ENCODE assay signal across 9 mouse cellular contexts in the genomic region with DNA sequence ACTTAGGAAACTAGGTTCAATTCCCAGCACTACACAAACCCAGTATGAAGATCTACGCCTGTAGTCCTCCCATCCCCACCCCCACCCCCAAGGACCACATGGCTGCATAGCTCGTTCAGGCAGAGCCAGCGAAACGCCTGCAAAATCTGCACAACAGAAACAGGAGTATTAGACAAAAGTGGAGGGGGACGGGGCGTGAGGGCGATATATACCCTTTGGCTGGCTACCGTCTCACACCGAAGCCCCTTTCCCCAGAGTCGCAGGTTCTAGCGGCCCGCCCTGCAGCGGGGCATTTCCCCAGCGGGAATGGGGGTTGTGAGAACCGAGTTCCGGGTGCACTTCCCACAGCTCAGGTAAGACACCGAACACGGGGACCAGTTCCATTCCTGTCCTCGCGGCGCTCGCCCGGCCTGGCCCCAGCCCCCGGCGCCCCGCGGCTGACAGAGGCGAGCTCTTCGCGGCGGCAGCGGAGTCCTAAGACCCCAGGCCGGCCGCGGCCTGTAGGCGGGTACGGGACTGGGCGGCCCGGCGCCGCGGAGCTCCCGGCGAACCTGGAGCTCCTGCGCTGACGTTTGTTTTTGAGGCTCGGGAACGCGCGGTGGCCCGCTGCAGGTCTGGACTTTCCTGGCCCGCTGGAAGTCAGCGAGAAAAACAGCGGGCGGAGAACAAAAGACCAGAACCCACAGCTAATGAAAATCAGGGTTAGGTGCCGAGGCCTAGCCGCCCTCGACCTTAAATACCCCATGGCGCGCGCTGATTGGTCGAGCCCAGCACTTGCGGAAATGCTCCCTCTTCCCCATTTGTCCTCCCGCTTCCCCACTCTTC. TPM values are rescaled to one million over a fixed set of nuclear protein-coding genes. Genes with fewer than 3 reads are reported as not detected.
DNase-seq lines count a peak whose midpoint lies in the region; ATAC-seq and TF ChIP-seq lines count a peak whose summit lies in the region.
"Had no signal": no experiment of that assay in that cellular context is flagged by ENCODE, and none has a peak within 500 bp of the region (broad histone marks: within the 10 kb centered on the region; RNA-seq: fewer than 3 reads in every experiment).

No protein-coding gene starts in this region.

- peaks cover 5 to 7% of the 10 kb centered on the region in 2 experiments; a peak in 3 of 4 replicates for H3K4me1 ChIP-seq in heart, embryonic 14.5 days (ENCODE audit: control insufficient read depth in 2 of 2, insufficient read depth in 2 of 2, low read length in 2 of 2)
- H3K4me1 ChIP-seq in neural tube, embryonic 14.5 days (ENCODE audit: control insufficient read depth, insufficient read depth, low read length): no peaks in the 10 kb centered on the region
- peaks cover 8% of the 10 kb centered on the region for H3K4me1 ChIP-seq in testis, adult 2 months (ENCODE audit: control insufficient read depth, insufficient read depth, low read length)

- H3K36me3 ChIP-seq in heart, embryonic 14.5 days (ENCODE audit: control insufficient read depth, insufficient read depth, low read length): no peaks in the 10 kb centered on the region
- no peaks in the 10 kb centered on the region for H3K36me3 ChIP-seq in neural tube, embryonic 14.5 days (ENCODE audit: control insufficient read depth, insufficient read depth, low read length)
- no peaks in the 10 kb centered on the region for H3K36me3 ChIP-seq in testis, adult 2 months (ENCODE audit: control insufficient read depth, insufficient read depth, low read length)

- peak overlapping the region; percentile 72 to 73 for H3K4me3 ChIP-seq in heart, embryonic 14.5 days (ENCODE audit: control insufficient read depth in 1 of 2, insufficient read depth in 1 of 2, low read depth in 1 of 2, low read length in 2 of 2)
- peak overlapping the region; percentile 71 for H3K4me3 ChIP-seq in neural tube, embryonic 14.5 days (ENCODE audit: low read depth, low read length)
- peak overlapping the region; percentile 76 for H3K4me3 ChIP-seq in testis, adult 2 months (ENCODE audit: control insufficient read depth, low read depth, low read length)

- DNase-seq in brain, embryonic 14.5 days (ENCODE audit: low read depth): peak; percentile 94
- DNase-seq in kidney, postnatal 14 days: peak; percentile 73
- DNase-seq in lung, adult 18-20 months: peak; percentile 80 to 83

- no peak for TF ChIP-seq CTCF in brain, embryonic 14.5 days (IDR thresholded peaks at IDR 0.05; ENCODE audit: borderline replicate concordance, extremely low read depth, insufficient read depth, insufficient read length)
- no peak for TF ChIP-seq CTCF in testis, adult 2 months (IDR thresholded peaks at IDR 0.05; ENCODE audit: control insufficient read depth, insufficient read depth, insufficient replicate concordance, low read depth, low read length)

- peaks cover 21% of the 10 kb centered on the region for H3K27me3 ChIP-seq in heart, embryonic 14.5 days (ENCODE audit: control insufficient read depth, insufficient read depth, low read length)
- peaks cover 11% of the 10 kb centered on the region for H3K27me3 ChIP-seq in neural tube, embryonic 14.5 days (ENCODE audit: control insufficient read depth, insufficient read depth, low read length)
- no peaks in the 10 kb centered on the region for H3K27me3 ChIP-seq in testis, adult 2 months (ENCODE audit: control insufficient read depth, insufficient read depth, low read length)

- under 1% methylated on average over 64 of the region's 64 CpGs for WGBS in heart, embryonic 14.5 days
- WGBS in neural tube, embryonic 14.5 days: 1% methylated on average over 64 of the region's 64 CpGs

- peak; percentile 81 for ATAC-seq in CD4-positive, CD25-positive, alpha-beta regulatory T cell, adult 4 months
- ATAC-seq in erythroid progenitor cell, adult 5-6 weeks (replicated peaks; ENCODE audit: low FRiP score, poor library complexity, severe bottlenecking): peak; percentile 97
- peak; percentile 76 for ATAC-seq in heart, embryonic 14.5 days (ENCODE audit: insufficient number of reproducible peaks, insufficient read depth, low FRiP score, low read depth)
- ATAC-seq in neural tube, embryonic 14.5 days (ENCODE audit: low read depth): peak; percentile 91

- H3K9me3 ChIP-seq in heart, embryonic 14.5 days (ENCODE audit: control insufficient read depth, low read length): no peaks in the 10 kb centered on the region
- no peaks in the 10 kb centered on the region for H3K9me3 ChIP-seq in neural tube, embryonic 14.5 days (ENCODE audit: control insufficient read depth, low read length)

- peak overlapping the region; percentile 89 for H3K4me2 ChIP-seq in heart, embryonic 14.5 days (ENCODE audit: low read length)
- peak overlapping the region; percentile 59 for H3K4me2 ChIP-seq in neural tube, embryonic 14.5 days (ENCODE audit: low read depth, low read length)

- peak overlapping the region; percentile 93 for H3K9ac ChIP-seq in heart, embryonic 14.5 days (ENCODE audit: low read length)
- H3K9ac ChIP-seq in neural tube, embryonic 14.5 days (replicated peaks; ENCODE audit: low read depth, low read length): peak overlapping the region; percentile 76

- H3K27ac ChIP-seq in heart, embryonic 14.5 days (replicated peaks in 1 of 2; ENCODE audit: control insufficient read depth in 1 of 2, insufficient read depth in 1 of 2, low read depth in 2 of 2, low read length in 2 of 2): peak overlapping the region; percentile 60 to 75
- H3K27ac ChIP-seq in neural tube, embryonic 14.5 days (ENCODE audit: low read depth, low read length): peak overlapping the region; percentile 89
- H3K27ac ChIP-seq in testis, adult 2 months (ENCODE audit: control insufficient read depth, insufficient read depth, low read depth, low read length): peak overlapping the region; percentile 58

- TF ChIP-seq POLR2A in brain, embryonic 14.5 days (IDR thresholded peaks at IDR 0.05; ENCODE audit: borderline replicate concordance, extremely low read depth, insufficient read depth, insufficient read length, poor library complexity, severe bottlenecking): peak; percentile 53; the same call in 1 of the 2 replicates
- TF ChIP-seq POLR2A in testis, adult 2 months (IDR thresholded peaks at IDR 0.05; ENCODE audit: control insufficient read depth, low read depth, low read length): peak; percentile 68

RNA-seq across cellular contexts. Expression of gene BC107364, which starts 37.8 kb away (rescaled TPM):
- polyA plus RNA-seq in CD4-positive, CD25-positive, alpha-beta regulatory T cell, adult 4 months (2017; shearing (Covaris generic)): not detected
- polyA plus RNA-seq in brain, embryonic 14.5 days (2012; rRNA removed): 0.05 TPM in 1 of 2 replicates, not detected in the other
- total RNA-seq in erythroid progenitor cell, adult 5-6 weeks (2015; ENCODE audit: low replicate concordance): not detected in 2 replicates
- not detected in 2 replicates for total RNA-seq in erythroid progenitor cell, adult 5-6 weeks (2017; ENCODE audit: low replicate concordance)
- 0.66 and 1.0 TPM in 2 replicates for polyA plus RNA-seq in heart, embryonic 14.5 days (2014; fragmentation: Nextera tagmentation; extraction: Ambion mirVana)
- not detected in 2 replicates for polyA plus RNA-seq in neural tube, embryonic 14.5 days (2014; fragmentation: Nextera tagmentation; extraction: Ambion mirVana)
- 4.7 and 5.5 TPM in 2 replicates for polyA plus RNA-seq in testis, adult 2 months (2012; rRNA removed)
- total RNA-seq: left cerebral cortex, adult 18-20 months had no signal

Comparison
In these comparisons a context has a peak if more than half of its experiments do, and no peak if none do; other contexts are left out.
1. Peak in every context shown above with its lines: DNase-seq, ATAC-seq, H3K4me3 ChIP-seq and H3K27ac ChIP-seq.